Mouse (Mus musculus): Measurements from ENCODE around the gene Ankib1.
A peak's percentile ranks its signal among the peaks of the same experiment; 100 is the strongest.

Ankib1 gene

GRCm38 (mm10) chr5:3646991-3647707, 155.6 kb downstream of the Ankib1 start:
- DNase-seq (ENCODE audit: low spot score): peak; percentile 64

- peak; percentile 27 for DNase-seq (ENCODE audit: low spot score)
Measured at GRCm38 (mm10) chr5:3646539-3646938, 156.2 kb downstream of the Ankib1 start.

- no peak for DNase-seq (ENCODE audit: low spot score)
Measured at GRCm38 (mm10) chr5:3645326-3645725, 157.4 kb downstream of the Ankib1 start.

- DNase-seq (ENCODE audit: low spot score): no peak
Measured at GRCm38 (mm10) chr5:3644621-3645020, 158.1 kb downstream of the Ankib1 start.

Data from c-Kit-positive CD71-positive TER-119-positive erythroid progenitor cells, embryonic 14.5 days (primary cell).